Mouse (Mus musculus) left cerebral cortex, adult 18-20 months (tissue): Measurements from ENCODE around the gene Ppid. TPM values are rescaled to one million over a fixed set of nuclear protein-coding genes. Genes with fewer than 3 reads are reported as not detected.
"Not testable (repeated sequence)": the region's sequence is repeated elsewhere in the genome, so short reads cannot be mapped to it uniquely, and the experiment has no call there.

Experiments used
- DNase-seq, 2 experiments: peaks; one replicate each; pipeline ENCODE4 v3.0.0; 2021 to 2022; ENCODE audit warnings: low spot score in 2 of 2, mixed read lengths in 1 of 2
- total RNA-seq, 2 experiments: library from RNA; stranded (reverse); gene quantifications; 2 replicates each; pipeline ENCODE4 v1.2.3; 2021

Ppid gene
- total RNA-seq, 2 experiments from 2014 or later, result 68.9 to 69.1 TPM

DNA sequence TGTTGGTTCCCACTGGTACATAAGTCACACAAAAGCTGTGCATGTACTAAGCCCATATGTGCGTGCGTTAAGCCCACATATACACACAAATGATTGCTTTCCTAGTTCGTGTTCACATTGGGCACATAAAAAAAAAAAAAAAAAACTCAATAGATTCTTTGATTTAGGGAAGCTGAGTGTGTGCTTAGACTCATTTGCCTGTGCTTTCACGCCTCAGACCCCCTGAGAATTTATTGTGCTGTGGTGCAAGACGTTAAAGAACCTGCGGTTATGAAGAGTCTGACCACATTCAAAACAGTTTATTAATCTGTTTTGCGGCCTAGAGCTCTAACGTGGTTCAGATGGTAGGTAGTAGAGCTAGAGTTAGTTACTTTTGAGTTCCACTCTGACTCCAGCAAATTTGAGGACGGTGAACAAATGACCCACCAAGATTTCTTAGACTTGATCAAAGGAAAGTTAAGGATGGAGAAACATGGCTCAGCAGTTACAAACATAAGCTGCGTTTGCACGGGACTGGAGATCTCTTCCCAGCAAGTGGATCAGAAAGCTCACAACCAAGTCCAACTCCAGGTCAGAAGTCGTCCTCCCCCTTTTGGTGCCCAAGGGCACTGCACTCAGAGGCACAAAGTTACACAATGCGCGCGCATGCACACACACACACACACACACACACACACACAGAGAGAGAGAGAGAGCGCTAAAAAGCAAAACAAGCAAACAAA is 22.4 kb upstream of the Ppid start:
- no peak for DNase-seq

DNA sequence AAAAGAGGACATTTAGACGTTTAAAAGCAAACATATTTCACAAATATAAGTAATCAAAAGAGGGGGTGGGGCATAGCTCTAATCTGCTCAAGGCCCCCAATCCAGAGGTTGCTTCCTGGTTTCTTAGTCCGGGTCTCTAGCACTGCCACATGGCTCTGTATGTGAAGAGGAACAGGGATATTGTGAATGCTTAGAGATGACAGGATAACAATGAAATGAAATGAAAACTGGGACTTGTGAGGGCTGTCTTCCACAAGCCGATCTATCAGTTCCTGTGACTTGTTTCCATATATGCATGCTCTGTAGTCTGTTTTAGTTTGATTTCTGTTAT is 21.8 kb upstream of the Ppid start:
- DNase-seq, result no peak

DNA sequence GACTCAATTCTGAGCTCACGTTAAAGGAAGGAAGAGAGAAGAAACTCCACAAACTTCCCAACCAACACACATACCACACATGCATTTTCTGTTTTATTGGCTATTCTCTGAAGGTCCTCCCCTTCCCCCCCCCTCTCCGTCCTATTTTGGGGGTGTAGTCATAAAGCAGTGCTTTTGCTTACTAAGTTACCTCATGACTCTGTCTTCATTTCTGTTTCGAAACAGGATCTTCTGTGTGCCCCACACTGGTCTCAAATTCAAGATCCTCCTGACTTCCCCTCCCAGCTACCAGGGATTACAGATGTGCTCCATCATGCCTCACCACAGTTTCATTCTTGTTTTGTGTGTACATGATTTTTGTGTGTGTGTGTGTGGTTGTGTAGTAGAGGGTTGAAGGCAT is 18.7 kb upstream of the Ppid start:
- DNase-seq, result no peak

DNA sequence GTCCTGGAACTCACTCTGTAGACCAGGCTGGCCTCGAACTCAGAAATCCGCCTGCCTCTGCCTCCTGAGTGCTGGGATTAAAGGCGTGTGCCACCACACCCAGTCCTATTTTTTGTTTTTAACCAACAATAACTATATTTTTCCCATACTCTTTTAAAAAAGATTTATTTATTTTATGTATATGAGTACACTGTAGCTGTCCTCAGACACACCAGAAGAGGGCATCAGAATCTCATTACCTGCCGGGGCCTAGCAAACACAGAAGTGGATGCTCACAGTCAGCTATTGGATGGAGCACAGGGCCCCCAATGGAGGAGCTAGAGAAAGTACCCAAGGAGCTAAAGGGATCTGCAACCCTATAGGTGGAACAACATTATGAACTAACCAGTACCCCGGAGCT is 17.8 kb upstream of the Ppid start:
- DNase-seq, result not testable (repeated sequence)

DNA sequence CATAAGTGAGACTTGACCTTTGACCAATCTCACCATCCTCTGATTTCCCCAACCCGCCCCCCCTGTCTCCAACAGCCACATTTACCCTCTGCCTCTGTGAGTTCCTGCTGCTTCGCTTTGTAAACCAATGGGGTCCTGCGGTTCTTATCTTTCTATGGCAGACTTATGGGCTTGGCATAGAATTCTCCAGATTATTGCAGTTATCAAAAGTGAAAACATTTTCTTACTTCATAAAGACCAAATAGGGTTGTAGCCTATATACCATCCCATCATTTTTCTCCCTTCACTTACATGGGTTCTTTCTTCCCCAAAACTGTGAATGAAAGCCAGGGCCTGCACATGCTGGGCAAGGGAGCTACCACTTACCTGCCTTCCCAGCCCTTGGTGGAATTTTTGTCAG is 16.8 kb upstream of the Ppid start:
- DNase-seq, result no peak

DNA sequence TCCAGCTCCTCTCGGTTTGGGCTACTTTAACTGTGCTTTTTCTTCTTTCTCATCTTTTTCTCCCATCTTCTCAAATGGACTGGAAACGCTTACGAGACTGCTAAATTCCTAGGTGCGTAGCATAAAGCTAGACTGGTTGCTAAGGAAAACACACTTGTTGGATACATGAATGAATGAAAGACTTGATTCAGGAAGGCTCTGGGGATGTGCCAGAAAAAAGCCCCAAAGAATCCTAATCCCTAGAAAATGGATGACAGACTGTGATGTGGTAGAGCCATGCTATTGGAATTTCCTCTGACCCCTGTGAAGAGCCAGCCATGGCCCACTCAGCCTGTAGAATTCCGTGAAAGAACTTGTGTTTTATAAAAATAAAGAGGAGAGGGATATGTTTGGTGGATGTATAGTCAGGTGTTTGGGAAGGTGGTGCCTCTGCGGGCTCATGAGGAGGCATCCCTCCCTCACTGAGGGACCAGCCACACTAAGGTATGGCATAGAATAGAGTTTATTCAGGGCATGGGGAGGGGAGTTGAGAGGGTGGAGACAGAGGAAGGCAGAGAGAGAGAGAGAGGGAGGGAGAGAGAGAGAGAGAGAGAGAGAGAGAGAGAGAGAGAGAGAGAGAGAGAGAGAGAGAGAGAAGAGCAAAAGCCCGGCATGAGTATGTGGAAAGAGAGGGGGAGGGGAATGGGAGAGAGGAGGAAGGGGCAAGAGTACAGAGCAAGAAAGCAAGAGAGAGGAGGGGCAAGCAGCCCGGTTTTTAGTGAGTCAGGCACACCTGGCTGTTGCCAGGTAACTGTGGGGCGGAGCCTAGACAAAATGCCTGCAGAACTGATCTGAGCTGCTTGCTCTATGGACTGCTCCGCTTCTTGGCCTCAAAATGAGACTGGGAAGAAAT is 15.3 kb upstream of the Ppid start:
- no peak for DNase-seq

DNA sequence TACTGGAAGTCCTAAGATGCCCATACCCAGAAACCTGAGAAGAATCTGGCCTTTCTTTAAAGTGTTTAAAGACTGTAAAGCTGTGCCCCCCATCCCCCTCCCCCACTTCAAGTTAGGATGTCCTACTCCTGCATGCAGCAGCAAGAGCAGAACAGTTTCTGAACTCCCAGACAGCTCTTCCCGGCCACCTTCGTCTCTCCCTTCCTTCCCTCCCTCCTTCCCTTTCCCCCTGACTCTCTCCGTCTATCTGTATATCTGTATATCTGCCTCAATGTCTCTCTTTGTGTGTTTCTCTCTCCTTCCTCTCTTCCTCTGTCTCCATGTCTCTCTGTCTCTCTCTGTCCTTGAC is 14.7 kb upstream of the Ppid start:
- no peak for DNase-seq

DNA sequence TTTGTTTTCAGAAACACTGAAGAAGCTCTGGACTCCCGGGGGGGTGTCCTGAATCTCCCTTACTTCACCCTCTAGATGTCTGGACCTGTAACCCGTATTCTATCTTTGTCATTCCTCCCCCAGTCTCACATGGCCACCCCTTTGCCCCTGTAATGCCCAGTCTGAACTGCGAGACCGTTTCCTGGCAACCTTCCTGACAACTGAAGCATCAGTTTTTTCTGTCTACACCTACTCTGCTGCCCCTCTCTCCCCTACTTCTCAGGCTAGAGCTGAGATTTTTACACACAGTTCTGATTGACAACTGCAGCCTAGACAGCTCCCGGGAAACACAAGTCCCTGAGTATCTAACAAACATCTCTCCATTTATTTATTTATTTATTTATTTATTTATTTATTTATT is 14.3 kb upstream of the Ppid start:
- DNase-seq, result no peak

DNA sequence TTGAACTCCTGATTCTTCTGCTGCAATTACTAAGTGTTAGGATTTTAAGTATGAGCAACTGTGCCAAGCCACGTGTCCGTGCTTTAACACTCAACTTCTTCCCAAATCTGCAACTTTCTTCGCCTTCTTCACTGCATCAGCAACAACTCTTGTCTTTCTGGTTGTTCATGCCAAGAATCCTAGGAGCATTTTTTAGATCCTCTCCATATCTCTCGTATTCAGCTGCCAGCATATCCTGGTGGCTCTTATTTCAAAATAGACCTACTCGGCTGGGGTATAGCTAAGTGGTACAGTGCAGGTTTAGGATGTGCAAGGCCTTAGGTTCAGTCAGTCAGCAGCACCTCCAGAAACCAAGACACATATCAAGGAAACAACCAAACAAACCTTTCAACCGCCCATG is 13.5 kb upstream of the Ppid start:
- no peak for DNase-seq

DNA sequence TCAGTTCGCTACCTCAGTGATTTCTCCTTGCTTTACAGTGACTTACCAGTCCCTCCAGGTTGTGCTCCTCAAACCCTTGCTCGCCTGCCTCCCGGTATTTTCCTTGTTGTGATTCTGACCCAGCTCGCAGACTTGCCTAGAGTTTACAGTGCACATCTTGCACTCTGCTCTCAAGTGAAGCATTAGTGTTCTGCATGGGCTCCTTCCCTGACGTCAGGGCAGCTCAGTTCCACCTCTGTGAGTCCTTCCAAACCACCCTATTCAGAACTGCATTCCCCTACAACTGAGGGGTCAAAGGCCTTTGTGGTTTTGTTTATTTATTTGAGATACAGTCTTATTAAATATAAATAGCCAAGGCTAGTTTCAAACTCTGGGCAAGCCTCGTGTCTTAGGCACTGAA is 13.0 kb upstream of the Ppid start:
- no peak for DNase-seq

DNA sequence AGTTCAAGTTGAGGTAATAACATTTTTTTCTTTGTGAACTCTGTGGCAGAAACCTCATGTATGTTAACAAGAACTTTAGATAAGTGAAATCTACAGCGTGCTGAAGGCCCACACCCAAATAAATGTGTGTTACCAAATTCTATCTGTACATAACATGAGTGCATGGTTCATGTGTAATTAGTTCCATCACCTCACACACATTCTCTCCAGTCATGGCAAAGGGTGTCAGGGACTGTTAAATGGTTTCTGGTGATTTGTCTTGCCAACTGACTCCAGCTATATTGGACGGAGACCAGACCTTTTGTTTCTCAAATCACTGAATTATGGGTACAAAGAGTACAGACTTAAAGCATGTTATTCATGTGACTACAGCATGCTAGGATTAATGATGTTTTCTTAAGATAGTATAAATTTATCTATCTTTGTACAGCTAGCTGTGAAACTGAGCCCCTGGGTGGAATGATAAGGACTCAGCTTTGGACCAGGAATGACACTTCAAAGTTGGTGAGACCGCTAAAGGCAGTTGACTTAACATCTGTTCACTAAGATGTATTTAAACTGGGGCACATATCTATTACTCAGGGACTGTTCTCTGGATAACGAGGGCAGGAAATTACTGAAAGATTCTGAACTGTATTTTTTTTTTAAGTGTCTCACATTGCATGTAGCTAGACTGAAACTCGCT is 11.1 kb upstream of the Ppid start:
- no peak for DNase-seq

DNA sequence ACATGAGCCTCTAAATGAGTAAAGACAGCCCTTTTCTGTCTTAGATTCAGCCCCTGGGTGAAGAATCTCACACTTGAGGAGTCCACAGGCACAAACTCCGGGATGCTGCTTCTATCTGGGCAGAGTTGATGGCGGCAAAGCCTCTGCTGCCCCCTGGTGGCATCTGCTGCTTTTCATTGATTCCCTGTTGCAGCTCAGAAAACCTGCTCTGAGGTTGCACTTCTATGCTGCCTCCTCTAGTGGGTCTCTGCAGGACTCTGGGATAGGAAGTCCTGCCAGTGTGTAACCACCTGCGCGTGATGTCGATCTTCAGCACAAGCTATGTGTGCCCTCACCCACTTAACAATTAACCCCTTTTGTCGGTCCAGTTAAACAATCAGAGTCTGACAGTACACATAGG is 4.3 kb upstream of the Ppid start:
- DNase-seq, result peak; percentile 94

DNA sequence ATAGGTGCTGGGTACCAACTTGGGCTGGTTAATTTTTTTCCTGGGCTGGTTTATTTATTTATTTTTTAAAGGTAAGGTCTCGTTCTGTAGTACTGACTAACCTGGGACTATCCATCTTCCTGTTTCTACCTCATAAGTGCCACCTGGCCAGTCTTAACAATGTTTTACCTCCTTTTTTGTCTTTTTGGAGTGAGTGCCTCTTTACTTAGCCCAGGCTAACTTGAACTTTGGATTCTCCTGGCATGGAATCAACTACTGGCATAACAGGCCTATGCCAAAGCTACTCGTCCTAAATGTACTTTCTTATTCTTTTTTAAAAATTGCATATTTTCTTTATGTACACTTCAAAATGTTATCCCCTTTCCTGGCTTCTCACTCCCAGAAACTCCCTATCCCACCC is 1.5 kb upstream of the Ppid start:
- DNase-seq, result no peak

DNA sequence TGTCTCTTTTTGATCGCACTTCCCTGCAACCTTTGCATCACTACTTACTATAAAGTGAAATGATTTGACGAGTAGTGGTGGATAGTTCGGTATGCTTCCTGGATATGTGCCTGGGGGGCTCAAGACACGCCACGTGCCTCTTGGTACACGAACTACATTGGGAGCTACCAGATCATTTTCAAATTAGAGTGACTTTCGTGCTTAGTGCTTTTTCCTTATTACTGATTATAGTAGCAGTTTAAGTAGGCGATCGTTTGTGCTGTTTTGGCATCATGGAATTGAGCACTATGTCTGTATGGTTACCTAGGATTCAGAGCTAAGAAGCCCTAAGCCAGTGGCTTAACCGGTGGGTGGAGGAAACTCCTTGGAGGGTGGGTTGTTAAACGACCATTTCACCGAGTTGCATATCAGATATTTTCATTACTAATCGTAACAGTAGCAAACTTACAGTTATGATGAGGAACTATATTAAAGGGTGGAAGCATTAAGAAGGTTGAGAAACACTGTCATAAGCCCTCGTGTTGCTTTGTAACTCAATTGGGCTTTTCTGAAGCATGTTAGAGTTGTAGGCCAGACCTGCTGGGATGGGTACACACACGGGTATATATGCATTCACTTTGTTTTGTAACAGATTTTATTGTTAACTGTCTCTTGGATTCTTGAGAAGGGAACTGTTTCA is 790 bp downstream of the Ppid start:
- no peak for DNase-seq

DNA sequence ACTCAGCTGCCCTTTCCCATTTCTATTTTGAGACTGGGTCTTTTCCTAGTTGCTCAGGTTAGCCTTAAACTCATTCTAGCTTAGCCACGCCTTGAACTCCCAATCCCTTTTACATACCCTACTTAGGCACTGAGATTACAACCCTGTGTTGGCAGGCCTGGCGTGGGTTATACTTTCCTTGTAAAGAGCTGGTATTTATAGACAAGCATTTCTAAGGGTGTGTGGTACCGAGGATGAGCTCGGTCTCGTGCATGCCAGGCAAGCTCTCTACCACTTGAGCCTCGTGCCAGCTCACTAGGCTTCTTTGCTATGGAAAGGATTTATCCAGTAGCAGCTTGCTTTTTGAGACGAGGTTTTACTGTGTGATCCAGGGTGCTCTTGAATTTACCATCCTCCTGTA is 4.3 kb downstream of the Ppid start:
- DNase-seq, result no peak

DNA sequence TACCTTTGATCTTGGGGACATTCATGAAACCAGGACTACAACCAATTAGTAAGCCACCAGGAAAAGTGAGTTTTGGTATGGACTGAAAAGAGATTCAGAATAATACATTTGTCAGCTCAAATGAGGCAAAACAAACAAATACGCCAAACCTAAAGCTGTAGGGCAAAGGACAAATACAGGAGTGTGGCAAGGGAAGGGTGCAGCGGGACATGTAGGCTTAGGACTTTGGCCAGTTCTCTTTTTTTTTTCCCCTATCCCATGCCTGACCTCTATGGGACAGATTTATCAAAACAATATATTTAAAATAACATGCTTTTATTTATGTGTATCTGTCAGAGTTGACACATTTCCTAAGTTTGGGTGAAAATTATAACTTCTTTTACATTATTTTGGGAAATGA is 18.7 kb downstream of the Ppid start:
- no peak for DNase-seq

DNA sequence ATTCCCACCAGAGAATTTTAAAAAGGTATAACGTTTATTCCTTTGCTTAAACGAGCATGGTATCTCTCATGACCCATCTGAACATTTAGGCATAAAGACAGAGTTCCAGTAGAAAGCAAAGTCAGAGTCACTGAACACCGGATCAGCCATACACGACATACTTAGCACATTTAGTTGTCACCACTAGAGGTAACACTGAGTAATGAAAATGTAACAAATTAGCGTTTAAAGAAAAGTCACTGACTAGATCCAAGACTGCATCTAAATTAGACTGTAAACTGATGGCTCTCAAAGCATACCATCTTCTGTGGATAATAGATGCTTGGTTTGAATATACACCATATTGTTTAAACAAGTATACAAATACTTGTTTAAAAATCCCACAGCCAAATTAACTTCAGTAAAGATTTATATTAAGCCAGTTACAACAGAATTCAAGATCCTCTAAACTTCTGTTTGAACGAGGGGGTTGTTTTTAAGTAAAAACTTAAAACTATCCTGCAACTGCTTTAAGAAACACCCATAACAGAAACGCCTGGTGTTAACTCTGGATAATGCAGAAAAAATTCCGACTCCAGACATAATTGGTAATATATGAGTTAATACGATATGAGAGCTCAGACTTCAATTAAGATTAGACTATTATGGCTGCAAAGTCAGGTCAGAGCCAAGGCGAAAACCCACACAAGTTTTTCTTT is 36.5 kb downstream of the Ppid start:
- DNase-seq, result no peak

DNA sequence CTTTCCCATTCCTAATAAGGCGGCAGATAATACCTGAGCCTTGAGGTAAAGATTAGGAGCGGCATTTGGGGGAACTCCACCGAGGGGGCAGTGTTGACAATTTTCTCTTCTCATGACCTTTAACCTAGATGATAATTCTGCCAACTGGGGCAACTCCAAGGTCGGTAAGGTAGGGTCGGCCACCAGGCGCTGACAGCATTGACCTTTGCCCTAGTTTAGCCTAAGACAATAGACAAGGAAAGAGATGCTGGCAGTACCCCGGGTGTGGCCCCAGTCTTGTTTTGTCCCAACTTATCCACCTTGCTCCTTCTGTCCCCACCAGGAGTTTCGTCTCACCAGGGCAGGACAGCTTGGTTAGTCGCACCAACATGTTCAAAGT is 37.0 kb downstream of the Ppid start:
- no peak for DNase-seq

DNA sequence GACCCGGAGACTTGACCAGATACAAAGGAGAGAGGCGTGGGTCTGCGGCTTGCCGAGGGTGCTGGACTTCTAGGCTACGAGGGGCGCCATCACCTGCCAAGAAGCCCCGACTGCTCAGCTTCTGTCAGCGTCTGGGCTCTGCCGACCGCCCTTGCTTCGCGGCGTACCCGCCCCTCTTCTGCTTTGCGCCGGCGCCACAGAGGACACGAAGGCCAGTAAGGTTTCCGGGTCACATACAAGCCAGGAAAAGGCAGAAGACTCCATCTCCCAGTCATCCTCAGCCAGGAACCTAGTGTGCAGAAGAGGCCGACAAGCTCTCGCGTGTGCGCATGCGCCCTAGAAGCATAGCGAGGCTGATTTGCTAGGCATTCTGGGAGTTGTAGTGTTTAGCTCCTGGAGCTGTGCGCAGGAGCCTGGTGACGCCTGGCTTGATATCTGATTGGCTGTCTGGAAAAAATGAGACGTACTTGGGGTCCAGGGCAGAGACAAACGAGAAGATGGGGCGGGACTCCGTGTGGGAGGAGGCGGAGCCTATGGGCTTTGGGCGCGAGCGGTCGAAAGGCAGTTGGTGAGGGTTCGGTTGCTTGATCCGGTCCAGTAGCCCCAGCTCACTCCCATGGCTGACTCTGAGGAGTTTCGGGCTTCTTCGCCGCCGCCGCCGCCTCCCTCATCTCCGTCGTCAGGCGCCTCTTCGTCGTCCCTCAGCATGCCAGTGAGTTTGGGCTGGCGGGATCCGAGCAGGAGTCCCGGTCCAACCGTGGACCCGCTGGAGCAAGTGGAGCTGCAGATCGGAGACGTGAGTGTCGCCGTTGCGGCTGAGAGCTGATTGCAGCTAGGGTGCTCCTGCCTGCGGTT is 37.6 kb downstream of the Ppid start, which contains the start of gene 4930579G24Rik:
4930579G24Rik (plus strand) TSS at position 519 of the 855 bp plus-strand sequence.
- peak; percentile 90 to 96 for DNase-seq

DNA sequence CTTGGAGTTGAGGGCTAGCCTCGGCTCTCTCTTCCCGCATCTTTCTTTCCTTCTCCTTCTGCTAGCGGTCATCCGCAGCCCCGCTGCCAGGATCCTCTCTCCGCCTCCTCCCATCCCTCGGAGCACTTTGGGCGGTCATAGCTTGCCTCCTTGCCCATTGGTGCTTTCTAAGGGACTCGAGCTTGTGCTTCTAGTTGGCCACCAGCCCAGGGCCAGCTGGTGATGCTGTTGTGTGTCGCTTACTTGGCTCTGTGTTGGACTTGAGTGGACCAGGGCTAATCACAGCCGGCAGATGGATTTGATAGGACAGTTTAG is 38.2 kb downstream of the Ppid start, which contains the start of gene Etfdh:
Etfdh (minus strand) TSS at position 85 of the 315 bp plus-strand sequence.
- DNase-seq, result peak; percentile 18 to 41
